8 mouse cellular contexts compared by ENCODE assay signal in the genomic region with DNA sequence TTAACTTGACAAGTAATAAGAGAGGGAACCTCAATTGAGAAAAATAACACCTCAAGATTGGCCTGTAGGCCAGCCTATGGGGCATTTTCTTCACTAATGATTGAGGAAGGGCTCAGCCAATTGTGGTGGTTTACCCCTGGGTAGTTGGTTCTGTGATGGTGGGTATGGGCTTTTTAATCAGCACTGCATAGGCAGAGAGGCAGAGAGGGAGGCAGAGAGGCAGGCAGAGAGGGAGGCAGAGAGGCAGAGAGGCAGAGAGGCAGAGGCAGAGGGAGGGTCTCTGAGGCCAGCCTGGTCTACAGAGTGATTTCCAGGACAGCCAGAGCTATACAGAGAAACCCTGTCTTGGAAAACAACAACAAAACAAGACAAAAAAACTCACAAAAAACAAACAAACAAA. TPM values are rescaled to one million over a fixed set of nuclear protein-coding genes. Genes with fewer than 3 reads are reported as not detected.
DNase-seq lines count a peak whose midpoint lies in the region; ATAC-seq and TF ChIP-seq lines count a peak whose summit lies in the region.

No protein-coding gene starts in this region.

- peaks cover 2% of the 10 kb centered on the region; the same call in 1 of the 2 replicates for H3K4me1 ChIP-seq in intestine, embryonic 15.5 days (replicated peaks)
- peaks cover 5% of the 10 kb centered on the region for H3K4me1 ChIP-seq in midbrain, postnatal 0 days (ENCODE audit: insufficient read depth, low read length)

- TF ChIP-seq CTCF in midbrain, postnatal 0 days (IDR thresholded peaks at IDR 0.05): no peak

- no peak overlapping the region for H3K4me3 ChIP-seq in intestine, embryonic 15.5 days (replicated peaks)
- no peak overlapping the region; the same call in 1 of the 2 replicates for H3K4me3 ChIP-seq in midbrain, postnatal 0 days (ENCODE audit: low read depth, low read length)

- H3K36me3 ChIP-seq in intestine, embryonic 15.5 days: no peaks in the 10 kb centered on the region
- no peaks in the 10 kb centered on the region for H3K36me3 ChIP-seq in midbrain, postnatal 0 days (ENCODE audit: insufficient read depth, low read length)

- peak overlapping the region; percentile 93 for H3K4me2 ChIP-seq in intestine, embryonic 15.5 days (replicated peaks)
- H3K4me2 ChIP-seq in midbrain, postnatal 0 days (ENCODE audit: low read depth, low read length, poor library complexity, severe bottlenecking): peak overlapping the region; percentile 96

- ATAC-seq in intestine, embryonic 15.5 days: no peak
- ATAC-seq in midbrain, postnatal 0 days (ENCODE audit: low FRiP score): no peak

- no peak overlapping the region for H3K9ac ChIP-seq in intestine, embryonic 15.5 days
- H3K9ac ChIP-seq in midbrain, postnatal 0 days (replicated peaks; ENCODE audit: low read length, poor library complexity, severe bottlenecking): no peak overlapping the region

- H3K27me3 ChIP-seq in intestine, embryonic 15.5 days (replicated peaks): no peaks in the 10 kb centered on the region
- H3K27me3 ChIP-seq in midbrain, postnatal 0 days (ENCODE audit: insufficient read depth, low read length): no peaks in the 10 kb centered on the region

- no peaks in the 10 kb centered on the region for H3K9me3 ChIP-seq in intestine, embryonic 15.5 days
- no peaks in the 10 kb centered on the region for H3K9me3 ChIP-seq in midbrain, postnatal 0 days (ENCODE audit: low read length)

- H3K27ac ChIP-seq in intestine, embryonic 15.5 days: no peak overlapping the region
- H3K27ac ChIP-seq in midbrain, postnatal 0 days (ENCODE audit: low read depth, low read length): no peak overlapping the region

- peak; percentile 18 for DNase-seq in gastrocnemius, postnatal 10 days
- DNase-seq in gastrocnemius, postnatal 25 days: no peak
- DNase-seq in right cerebral cortex, postnatal 14 days: peak; percentile 15
- no peak for DNase-seq in right cerebral cortex, adult 2 months (ENCODE audit: low spot score in 2 of 2)
- no peak for DNase-seq in midbrain, postnatal 0 days (ENCODE audit: low spot score)
- no peak for DNase-seq in right cerebral cortex, postnatal 25 days
- DNase-seq in cerebellum, postnatal 36 days: no peak

RNA-seq across cellular contexts. Expression of gene Ube2q2, which starts 2.4 kb away (rescaled TPM):
- 10 to 100 TPM; 25.8 to 27.2 TPM for total RNA-seq in gastrocnemius, postnatal 10 days (2021)
- 10 to 100 TPM; 27.2 to 31.4 TPM for total RNA-seq in gastrocnemius, postnatal 25 days (2021)
- polyA plus RNA-seq in intestine, embryonic 15.5 days (2015; fragmentation: Nextera tagmentation; extraction: Ambion mirVana): 29.7 and 30.6 TPM in 2 replicates
- total RNA-seq in midbrain, postnatal 0 days (2014; rRNA removed): 28.1 and 36.3 TPM in 2 replicates
- 33.5 and 34.5 TPM in 2 replicates for polyA plus RNA-seq in midbrain, postnatal 0 days (2015; fragmentation: Nextera tagmentation; extraction: Ambion mirVana)

RNA-seq across cellular contexts. Expression of gene Fbxo22, which starts 57.6 kb away (rescaled TPM):
- total RNA-seq in gastrocnemius, postnatal 10 days (2021): 10 to 100 TPM; 20.2 to 21.5 TPM
- 10 to 100 TPM; 18.2 to 18.6 TPM for total RNA-seq in gastrocnemius, postnatal 25 days (2021)
- polyA plus RNA-seq in intestine, embryonic 15.5 days (2015; fragmentation: Nextera tagmentation; extraction: Ambion mirVana): 55.8 and 56.8 TPM in 2 replicates
- total RNA-seq in midbrain, postnatal 0 days (2014; rRNA removed): 57.1 and 61.5 TPM in 2 replicates
- 71.2 and 75.3 TPM in 2 replicates for polyA plus RNA-seq in midbrain, postnatal 0 days (2015; fragmentation: Nextera tagmentation; extraction: Ambion mirVana)

Comparison
In these comparisons a context has a peak if more than half of its experiments do, and no peak if none do; other contexts are left out.
1. DNase-seq: peak in gastrocnemius, postnatal 10 days (single experiment) and right cerebral cortex, postnatal 14 days (single experiment); none in gastrocnemius, postnatal 25 days (single experiment), right cerebral cortex, adult 2 months (0 of 2), midbrain, postnatal 0 days (single experiment), right cerebral cortex, postnatal 25 days (single experiment) and cerebellum, postnatal 36 days (0 of 2).